Mouse (Mus musculus): Measurements from ENCODE around the gene Nfic. TPM values are rescaled to one million over a fixed set of nuclear protein-coding genes. Genes with fewer than 3 reads are reported as not detected.

Nfic gene
- polyA plus RNA-seq, 1 experiment from 2014 or later, result 16.6 TPM

DNA sequence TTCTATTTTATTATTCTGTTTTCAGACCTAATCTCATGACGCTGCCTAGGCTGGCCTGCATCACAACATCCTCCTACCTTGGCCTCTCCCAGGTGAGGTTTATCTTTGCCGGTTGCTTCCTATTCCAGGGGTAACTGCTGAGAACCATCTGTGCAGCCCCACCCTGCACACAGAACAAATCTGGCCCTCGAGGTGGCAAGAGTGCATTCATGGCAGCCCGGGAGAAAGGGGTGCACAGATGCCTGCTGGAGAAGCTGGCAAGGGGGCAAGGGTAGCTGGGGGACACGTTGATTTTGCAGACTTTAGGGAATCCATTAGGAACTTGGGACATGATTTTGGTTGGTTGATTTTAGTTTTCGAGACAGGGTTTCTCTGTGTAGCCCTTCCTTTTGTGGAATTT lies 2.8 kb upstream of the Nfic start:
- Histone ChIP-seq H3K9me3 (replicated peaks; ENCODE audit: control insufficient read depth, low read length) (no peaks in the 10 kb centered on the region), H3K4me3 (ENCODE audit: low read depth, low read length) (no peak overlapping the region), H3K36me3 (ENCODE audit: control insufficient read depth, insufficient read depth, low read length) (peaks cover 7% of the 10 kb centered on the region), H3K4me2 (ENCODE audit: low read length) (no peak overlapping the region), H3K27ac (ENCODE audit: low read depth, low read length) (no peak overlapping the region), H3K9ac (ENCODE audit: low read length) (no peak overlapping the region), H3K27me3 (replicated peaks; ENCODE audit: control insufficient read depth, insufficient read depth, low read length) (peaks cover 55% of the 10 kb centered on the region), H3K4me1 (ENCODE audit: control insufficient read depth, insufficient read depth, low read length) (no peaks in the 10 kb centered on the region)
- WGBS, result 82% methylated on average over 6 of the region's 6 CpGs
- DNase-seq (ENCODE audit: low spot score) (no peak), ATAC-seq (no peak)

GRCm38 (mm10) chr10:81457624-81458023 lies 2.2 kb upstream of the Nfic start:
- peaks cover 55% of the 10 kb centered on the region for H3K27me3 ChIP-seq (replicated peaks; ENCODE audit: control insufficient read depth, insufficient read depth, low read length)
- WGBS, result 88% methylated on average over 8 of the region's 8 CpGs
- ATAC-seq, result no peak

GRCm38 (mm10) chr10:81456983-81457563 lies 1.6 kb upstream of the Nfic start:
- no peak overlapping the region for H3K4me2 ChIP-seq (ENCODE audit: low read length)
- H3K36me3 ChIP-seq (ENCODE audit: control insufficient read depth, insufficient read depth, low read length), result peaks cover 4% of the 10 kb centered on the region
- no peak overlapping the region for H3K9ac ChIP-seq (ENCODE audit: low read length)
- ATAC-seq (no peak), DNase-seq (ENCODE audit: low spot score) (no peak)
- H3K4me1 ChIP-seq (ENCODE audit: control insufficient read depth, insufficient read depth, low read length), result no peaks in the 10 kb centered on the region
- peaks cover 55% of the 10 kb centered on the region for H3K27me3 ChIP-seq (replicated peaks; ENCODE audit: control insufficient read depth, insufficient read depth, low read length)
- no peak overlapping the region for H3K4me3 ChIP-seq (ENCODE audit: low read depth, low read length)
- no peak overlapping the region for H3K27ac ChIP-seq (ENCODE audit: low read depth, low read length)
- 55% methylated on average over 12 of the region's 12 CpGs for WGBS
- H3K9me3 ChIP-seq (replicated peaks; ENCODE audit: control insufficient read depth, low read length), result no peaks in the 10 kb centered on the region

More at GRCm38 (mm10) chr10:81457624-81458023, 2.2 kb upstream of the Nfic start:
- Histone ChIP-seq H3K9me3 (replicated peaks; ENCODE audit: control insufficient read depth, low read length) (no peaks in the 10 kb centered on the region), H3K4me2 (ENCODE audit: low read length) (no peak overlapping the region), H3K36me3 (ENCODE audit: control insufficient read depth, insufficient read depth, low read length) (peaks cover 7% of the 10 kb centered on the region), H3K4me3 (ENCODE audit: low read depth, low read length) (no peak overlapping the region), H3K9ac (ENCODE audit: low read length) (no peak overlapping the region), H3K27ac (ENCODE audit: low read depth, low read length) (no peak overlapping the region), H3K4me1 (ENCODE audit: control insufficient read depth, insufficient read depth, low read length) (no peaks in the 10 kb centered on the region)
- no peak for DNase-seq (ENCODE audit: low spot score)

DNA sequence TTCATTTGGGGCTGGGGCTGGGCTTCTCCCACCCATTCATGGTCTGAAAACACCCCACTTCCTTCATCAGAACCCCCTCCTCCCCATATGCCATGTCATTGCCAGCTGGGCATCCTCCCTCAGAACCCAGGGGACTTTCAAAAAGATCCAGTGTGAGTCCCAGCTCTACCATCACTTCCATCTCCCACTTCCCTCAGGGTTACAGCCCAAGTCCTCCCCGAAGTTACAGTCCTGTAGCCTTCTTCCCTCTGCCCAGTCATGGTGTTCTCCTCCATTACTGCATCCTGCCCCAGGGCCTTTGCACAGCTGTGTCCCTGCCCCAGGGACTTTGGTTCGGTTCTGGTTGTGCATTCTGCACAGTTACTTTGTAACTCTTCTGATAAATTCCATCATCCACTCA lies 1.3 kb downstream of the Nfic start:
- Histone ChIP-seq H3K9me3 (replicated peaks; ENCODE audit: control insufficient read depth, low read length) (no peaks in the 10 kb centered on the region), H3K4me2 (ENCODE audit: low read length) (no peak overlapping the region), H3K4me3 (ENCODE audit: low read depth, low read length) (no peak overlapping the region), H3K27me3 (replicated peaks; ENCODE audit: control insufficient read depth, insufficient read depth, low read length) (peaks cover 53% of the 10 kb centered on the region), H3K4me1 (ENCODE audit: control insufficient read depth, insufficient read depth, low read length) (no peaks in the 10 kb centered on the region), H3K36me3 (ENCODE audit: control insufficient read depth, insufficient read depth, low read length) (no peaks in the 10 kb centered on the region), H3K27ac (ENCODE audit: low read depth, low read length) (no peak overlapping the region), H3K9ac (ENCODE audit: low read length) (no peak overlapping the region)
- DNase-seq (ENCODE audit: low spot score), result no peak
- 84% methylated on average over 2 of the region's 2 CpGs for WGBS
- no peak for ATAC-seq

- no peak overlapping the region for H3K9ac ChIP-seq (ENCODE audit: low read length)
- no peak overlapping the region for H3K27ac ChIP-seq (ENCODE audit: low read depth, low read length)
- no peaks in the 10 kb centered on the region for H3K4me1 ChIP-seq (ENCODE audit: control insufficient read depth, insufficient read depth, low read length)
- ATAC-seq (no peak), DNase-seq (ENCODE audit: low spot score) (no peak)
- no peak overlapping the region for H3K4me2 ChIP-seq (ENCODE audit: low read length)
- no peaks in the 10 kb centered on the region for H3K36me3 ChIP-seq (ENCODE audit: control insufficient read depth, insufficient read depth, low read length)
- H3K9me3 ChIP-seq (replicated peaks; ENCODE audit: control insufficient read depth, low read length), result no peaks in the 10 kb centered on the region
- WGBS, result 4% methylated on average over 14 of the region's 14 CpGs
- peaks cover 51% of the 10 kb centered on the region for H3K27me3 ChIP-seq (replicated peaks; ENCODE audit: control insufficient read depth, insufficient read depth, low read length)
- H3K4me3 ChIP-seq (ENCODE audit: low read depth, low read length), result no peak overlapping the region
These were observed 2.5 kb downstream of the Nfic start for GRCm38 (mm10) chr10:81452947-81453288.

DNA sequence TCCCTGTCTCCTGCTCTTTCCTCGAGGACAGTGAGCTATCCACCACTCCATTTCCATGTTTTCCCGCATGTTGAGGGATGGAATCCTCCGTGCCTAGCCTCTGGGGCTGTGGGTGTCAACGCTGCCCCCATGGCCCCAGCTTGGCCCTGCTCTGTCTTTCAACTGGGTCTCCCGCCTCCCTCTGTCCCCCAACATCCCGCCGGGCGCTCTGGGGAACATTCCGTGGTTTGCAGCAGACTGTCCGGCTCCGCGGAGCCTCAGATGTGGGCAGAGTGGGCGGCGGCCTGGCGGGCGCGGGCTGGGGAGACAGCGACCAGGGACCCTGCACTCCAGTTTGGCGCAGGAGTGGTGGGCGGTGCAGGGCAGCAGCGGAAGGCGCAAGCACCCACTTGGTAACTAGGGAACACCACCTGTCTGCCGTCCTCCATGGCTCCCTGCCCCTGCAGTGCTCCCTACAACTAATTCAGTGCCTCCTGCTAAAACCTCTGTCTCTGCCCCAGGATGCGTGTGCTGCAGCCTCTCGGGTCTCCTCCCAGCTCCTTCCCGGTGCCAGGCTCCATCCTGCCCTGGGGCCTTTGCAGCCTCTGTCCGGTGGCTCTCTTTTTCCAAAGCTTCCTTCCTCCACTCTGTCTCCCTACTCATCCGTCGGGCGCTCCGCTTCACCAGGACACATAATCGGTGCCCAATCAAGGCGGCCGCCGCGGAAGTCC lies 3.0 kb downstream of the Nfic start:
- H3K27me3 ChIP-seq (replicated peaks; ENCODE audit: control insufficient read depth, insufficient read depth, low read length), result peaks cover 51% of the 10 kb centered on the region

DNA sequence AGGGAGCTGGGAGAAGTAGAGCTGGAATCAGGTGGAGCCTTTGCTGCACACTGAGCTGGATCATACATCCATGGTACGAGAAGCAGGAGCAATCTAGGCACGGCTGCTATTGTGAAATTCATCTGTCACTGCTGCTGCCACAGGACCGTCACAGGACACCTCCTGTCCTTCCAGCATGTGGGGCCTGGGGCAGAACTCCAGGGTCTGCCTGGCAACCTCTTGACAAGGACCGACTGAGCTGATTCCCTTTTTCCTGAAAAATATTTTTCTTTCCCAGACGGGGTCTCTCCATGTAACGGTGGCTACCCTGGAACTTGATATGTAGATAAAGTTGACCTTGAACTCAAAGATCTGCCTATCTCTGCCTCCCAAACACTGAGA lies 4.1 kb downstream of the Nfic start:
- ATAC-seq (no peak), DNase-seq (ENCODE audit: low spot score) (no peak)
- H3K4me1 ChIP-seq (ENCODE audit: control insufficient read depth, insufficient read depth, low read length), result no peaks in the 10 kb centered on the region
- peaks cover 51% of the 10 kb centered on the region for H3K27me3 ChIP-seq (replicated peaks; ENCODE audit: control insufficient read depth, insufficient read depth, low read length)
- H3K4me3 ChIP-seq (ENCODE audit: low read depth, low read length), result no peak overlapping the region
- H3K4me2 ChIP-seq (ENCODE audit: low read length), result no peak overlapping the region
- H3K9ac ChIP-seq (ENCODE audit: low read length), result no peak overlapping the region
- no peak overlapping the region for H3K27ac ChIP-seq (ENCODE audit: low read depth, low read length)
- 70% methylated on average over 6 of the region's 6 CpGs for WGBS
- no peaks in the 10 kb centered on the region for H3K9me3 ChIP-seq (replicated peaks; ENCODE audit: control insufficient read depth, low read length)
- H3K36me3 ChIP-seq (ENCODE audit: control insufficient read depth, insufficient read depth, low read length), result no peaks in the 10 kb centered on the region

More for the DNA sequence above, 3.0 kb downstream of the Nfic start:
- H3K4me2 ChIP-seq (ENCODE audit: low read length), result no peak overlapping the region
- no peak overlapping the region for H3K27ac ChIP-seq (ENCODE audit: low read depth, low read length)
- DNase-seq (ENCODE audit: low spot score) (no peak), ATAC-seq (no peak)
- no peak overlapping the region for H3K4me3 ChIP-seq (ENCODE audit: low read depth, low read length)
- no peaks in the 10 kb centered on the region for H3K36me3 ChIP-seq (ENCODE audit: control insufficient read depth, insufficient read depth, low read length)
- no peaks in the 10 kb centered on the region for H3K9me3 ChIP-seq (replicated peaks; ENCODE audit: control insufficient read depth, low read length)
- WGBS, result 10% methylated on average over 36 of the region's 36 CpGs
- H3K9ac ChIP-seq (ENCODE audit: low read length), result no peak overlapping the region
- H3K4me1 ChIP-seq (ENCODE audit: control insufficient read depth, insufficient read depth, low read length), result no peaks in the 10 kb centered on the region

- Histone ChIP-seq H3K9me3 (replicated peaks; ENCODE audit: control insufficient read depth, low read length) (no peaks in the 10 kb centered on the region), H3K4me2 (ENCODE audit: low read length) (no peak overlapping the region), H3K36me3 (ENCODE audit: control insufficient read depth, insufficient read depth, low read length) (no peaks in the 10 kb centered on the region), H3K27ac (ENCODE audit: low read depth, low read length) (no peak overlapping the region), H3K4me3 (ENCODE audit: low read depth, low read length) (no peak overlapping the region), H3K9ac (ENCODE audit: low read length) (no peak overlapping the region), H3K27me3 (replicated peaks; ENCODE audit: control insufficient read depth, insufficient read depth, low read length) (peaks cover 51% of the 10 kb centered on the region), H3K4me1 (ENCODE audit: control insufficient read depth, insufficient read depth, low read length) (no peaks in the 10 kb centered on the region)
- no peak for ATAC-seq
- DNase-seq (ENCODE audit: low spot score), result no peak
- WGBS, result 60% methylated on average over 9 of the region's 9 CpGs
These were observed 4.6 kb downstream of the Nfic start for GRCm38 (mm10) chr10:81450641-81451364.

- H3K27me3 ChIP-seq (replicated peaks; ENCODE audit: control insufficient read depth, insufficient read depth, low read length), result peaks cover 47% of the 10 kb centered on the region
- no peak overlapping the region for H3K4me3 ChIP-seq (ENCODE audit: low read depth, low read length)
- H3K9me3 ChIP-seq (replicated peaks; ENCODE audit: control insufficient read depth, low read length), result no peaks in the 10 kb centered on the region
- no peaks in the 10 kb centered on the region for H3K36me3 ChIP-seq (ENCODE audit: control insufficient read depth, insufficient read depth, low read length)
- DNase-seq (ENCODE audit: low spot score) (peak; percentile 89), ATAC-seq (peak; percentile 79)
- H3K4me1 ChIP-seq (ENCODE audit: control insufficient read depth, insufficient read depth, low read length), result no peaks in the 10 kb centered on the region
- no peak overlapping the region for H3K27ac ChIP-seq (ENCODE audit: low read depth, low read length)
- H3K4me2 ChIP-seq (ENCODE audit: low read length), result no peak overlapping the region
- WGBS, result 2% methylated on average over 7 of the region's 7 CpGs
- H3K9ac ChIP-seq (ENCODE audit: low read length), result no peak overlapping the region
These were observed 5.3 kb downstream of the Nfic start for GRCm38 (mm10) chr10:81450140-81450539.

All from forebrain, embryonic 14.5 days (tissue).